Mouse (Mus musculus) liver, embryonic 13.5 days (tissue): ENCODE measurements around the gene Hax1. TPM values are rescaled to one million over a fixed set of nuclear protein-coding genes. Genes with fewer than 3 reads are reported as not detected.
A peak's percentile ranks its signal among the peaks of the same experiment; 100 is the strongest.

Source experiments
- ATAC-seq: fragments of 200-750 bp; cut with Nextera tagmentation; 2 replicates; pipeline ENCODE4 v1.8.0; 2017; ENCODE audit warnings: low read depth, mild to moderate bottlenecking, moderate number of reproducible peaks, moderate library complexity
- DNase-seq: peaks from one replicate; pipeline ENCODE4 v3.0.0; 2022
- H3K27ac ChIP-seq: fragments of 300-500 bp; sonication (generic); 2 replicates; pipeline ENCODE4 v1.5.1; 2015; ENCODE audit warnings: moderate library complexity, mild to moderate bottlenecking, inconsistent platforms
- H3K27me3 ChIP-seq: fragments of 300-500 bp; sonication (generic); 2 replicates; pipeline ENCODE4 v1.6.1; 2015; ENCODE audit warnings: mild to moderate bottlenecking, inconsistent platforms
- H3K36me3 ChIP-seq: fragments of 300-500 bp; sonication (generic); 2 replicates; pipeline ENCODE4 v1.6.1; 2015; ENCODE audit warnings: mild to moderate bottlenecking, inconsistent platforms
- H3K4me1 ChIP-seq: fragments of 300-500 bp; sonication (generic); replicated peaks from 2 replicates; pipeline ENCODE4 v1.6.1; 2015; ENCODE audit warnings: inconsistent platforms
- H3K4me2 ChIP-seq: fragments of 300-500 bp; sonication (generic); 2 replicates; pipeline ENCODE4 v1.6.1; 2015; ENCODE audit warnings: inconsistent platforms, mild to moderate bottlenecking, moderate library complexity
- H3K4me3 ChIP-seq: fragments of 300-500 bp; sonication (generic); replicated peaks from 2 replicates; pipeline ENCODE4 v1.5.1; 2015; ENCODE audit warnings: mild to moderate bottlenecking, inconsistent platforms
- H3K9ac ChIP-seq: fragments of 300-500 bp; sonication (generic); 2 replicates; pipeline ENCODE4 v1.6.1; 2015; ENCODE audit warnings: mild to moderate bottlenecking, inconsistent platforms
- H3K9me3 ChIP-seq: fragments of 300-500 bp; sonication (generic); replicated peaks from 2 replicates; pipeline ENCODE4 v1.6.1; 2016; ENCODE audit warnings: inconsistent platforms
- WGBS: fragments of 180-500 bp; shearing (Covaris S2); methylation state at CpG from one replicate; pipeline ENCODE4 v1.1.7; 2015; ENCODE audit not compliant: insufficient replicate concordance; 5-methylcytosine and 5-hydroxymethylcytosine counted together
- polyA plus RNA-seq: library from polyadenylated mRNA; unstranded; fragments of >200 nt; fragmentation: Nextera tagmentation; extraction: Ambion mirVana; gene quantifications from 2 replicates; pipeline ENCODE4 v1.2.1, GENCODE M21; 2015

Hax1 gene
- polyA plus RNA-seq, 1 experiment from 2014 or later = 130 TPM

GRCm38 (mm10) chr3:89987211-89987610, 11.4 kb downstream of the Hax1 start:
- Histone ChIP-seq H3K9me3 (no peaks in the 10 kb centered on the region), H3K27ac (no peak overlapping the region), H3K36me3 (no peaks in the 10 kb centered on the region), H3K4me2 (no peak overlapping the region), H3K4me1 (no peaks in the 10 kb centered on the region), H3K4me3 (no peak overlapping the region), H3K27me3 (no peaks in the 10 kb centered on the region), H3K9ac (no peak overlapping the region)
- DNase-seq (no peak), ATAC-seq (no peak)
- 50% methylated on average over 3 of the region's 3 CpGs for WGBS

GRCm38 (mm10) chr3:89982426-89982825, 16.2 kb downstream of the Hax1 start:
- H3K4me2 ChIP-seq = no peak overlapping the region
- H3K9me3 ChIP-seq = no peaks in the 10 kb centered on the region
- DNase-seq (no peak), ATAC-seq (no peak)
- H3K27me3 ChIP-seq = no peaks in the 10 kb centered on the region
- H3K36me3 ChIP-seq = no peaks in the 10 kb centered on the region
- H3K27ac ChIP-seq = no peak overlapping the region
- WGBS = 66% methylated on average over 5 of the region's 5 CpGs
- H3K4me1 ChIP-seq = no peaks in the 10 kb centered on the region
- no peak overlapping the region for H3K9ac ChIP-seq
- H3K4me3 ChIP-seq = no peak overlapping the region

GRCm38 (mm10) chr3:89976859-89977258, 21.7 kb downstream of the Hax1 start:
- no peak overlapping the region for H3K9ac ChIP-seq
- H3K27ac ChIP-seq = no peak overlapping the region
- H3K4me3 ChIP-seq = no peak overlapping the region
- no peak for DNase-seq
- no peaks in the 10 kb centered on the region for H3K27me3 ChIP-seq
- no peak overlapping the region for H3K4me2 ChIP-seq
- H3K36me3 ChIP-seq = no peaks in the 10 kb centered on the region
- no peaks in the 10 kb centered on the region for H3K4me1 ChIP-seq
- no peak for ATAC-seq
- no peaks in the 10 kb centered on the region for H3K9me3 ChIP-seq

- 33% methylated on average over 7 of the region's 7 CpGs for WGBS
These were observed 30.1 kb downstream of the Hax1 start for GRCm38 (mm10) chr3:89968509-89968908.

GRCm38 (mm10) chr3:89966946-89967345, 31.6 kb downstream of the Hax1 start:
- DNase-seq (no peak), ATAC-seq (no peak)
- Histone ChIP-seq H3K27ac (no peak overlapping the region), H3K36me3 (no peaks in the 10 kb centered on the region), H3K4me1 (peaks cover 25% of the 10 kb centered on the region), H3K9ac (no peak overlapping the region), H3K27me3 (peaks cover 31% of the 10 kb centered on the region), H3K4me2 (no peak overlapping the region), H3K9me3 (no peaks in the 10 kb centered on the region), H3K4me3 (no peak overlapping the region)
- WGBS = 55% methylated on average over 4 of the region's 4 CpGs

More at GRCm38 (mm10) chr3:89968509-89968908, 30.1 kb downstream of the Hax1 start:
- Histone ChIP-seq H3K4me2 (no peak overlapping the region), H3K27me3 (peaks cover 15% of the 10 kb centered on the region), H3K4me1 (peaks cover 11% of the 10 kb centered on the region), H3K9ac (no peak overlapping the region), H3K27ac (no peak overlapping the region), H3K9me3 (no peaks in the 10 kb centered on the region), H3K4me3 (no peak overlapping the region), H3K36me3 (no peaks in the 10 kb centered on the region)
- no peak for ATAC-seq
- no peak for DNase-seq

GRCm38 (mm10) chr3:89965972-89966371, 32.6 kb downstream of the Hax1 start:
- H3K4me3 ChIP-seq = no peak overlapping the region
- no peaks in the 10 kb centered on the region for H3K36me3 ChIP-seq
- no peak overlapping the region for H3K9ac ChIP-seq
- peaks cover 35% of the 10 kb centered on the region for H3K4me1 ChIP-seq
- H3K4me2 ChIP-seq = no peak overlapping the region
- no peaks in the 10 kb centered on the region for H3K9me3 ChIP-seq
- H3K27ac ChIP-seq = no peak overlapping the region
- WGBS = 82% methylated on average over 5 of the region's 5 CpGs
- H3K27me3 ChIP-seq = peaks cover 41% of the 10 kb centered on the region
- ATAC-seq = no peak
- no peak for DNase-seq

GRCm38 (mm10) chr3:89965557-89965956, 33.0 kb downstream of the Hax1 start:
- Histone ChIP-seq H3K27ac (no peak overlapping the region), H3K9ac (no peak overlapping the region), H3K27me3 (peaks cover 45% of the 10 kb centered on the region), H3K4me1 (peaks cover 39% of the 10 kb centered on the region), H3K4me2 (no peak overlapping the region), H3K4me3 (no peak overlapping the region), H3K36me3 (no peaks in the 10 kb centered on the region), H3K9me3 (no peaks in the 10 kb centered on the region)
- ATAC-seq = no peak
- WGBS = 76% methylated on average over 8 of the region's 8 CpGs
- no peak for DNase-seq

GRCm38 (mm10) chr3:89963926-89964739, 34.4 kb downstream of the Hax1 start:
- DNase-seq (no peak), ATAC-seq (no peak)
- Histone ChIP-seq H3K27me3 (peaks cover 59% of the 10 kb centered on the region), H3K4me3 (peak overlapping the region; percentile 67), H3K36me3 (no peaks in the 10 kb centered on the region), H3K9ac (peak overlapping the region; percentile 64), H3K4me1 (peaks cover 48% of the 10 kb centered on the region), H3K9me3 (no peaks in the 10 kb centered on the region), H3K4me2 (peak overlapping the region; percentile 76), H3K27ac (peak overlapping the region; percentile 29; the same call in 1 of the 2 replicates)
- WGBS = 26% methylated on average over 22 of the region's 22 CpGs

GRCm38 (mm10) chr3:89963221-89963763, 35.3 kb downstream of the Hax1 start, which contains the start of gene Atp8b2:
TSS of gene Atp8b2 (minus strand) at chr3:89963508.
- Histone ChIP-seq H3K4me1 (peaks cover 48% of the 10 kb centered on the region), H3K27ac (peak within 1 kb of the TSS; percentile 70)
- ATAC-seq = no peak

GRCm38 (mm10) chr3:89962751-89963220, 35.8 kb downstream of the Hax1 start:
- Histone ChIP-seq H3K27ac (peak overlapping the region; percentile 70), H3K9ac (peak overlapping the region; percentile 64), H3K4me2 (peak overlapping the region; percentile 76), H3K9me3 (no peaks in the 10 kb centered on the region), H3K27me3 (peaks cover 62% of the 10 kb centered on the region), H3K4me3 (peak overlapping the region; percentile 67), H3K4me1 (peaks cover 48% of the 10 kb centered on the region), H3K36me3 (no peaks in the 10 kb centered on the region)
- WGBS = 1% methylated on average over 30 of the region's 30 CpGs
- DNase-seq (no peak), ATAC-seq (no peak)

More at GRCm38 (mm10) chr3:89963221-89963763, 35.3 kb downstream of the Hax1 start, which contains the start of gene Atp8b2:
- under 1% methylated on average over 35 of the region's 35 CpGs for WGBS
- Histone ChIP-seq H3K4me2 (peak within 1 kb of the TSS; percentile 76), H3K36me3 (no peaks in the 10 kb centered on the region), H3K9me3 (no peaks in the 10 kb centered on the region), H3K27me3 (peaks cover 64% of the 10 kb centered on the region), H3K4me3 (peak within 1 kb of the TSS; percentile 67), H3K9ac (peak within 1 kb of the TSS; percentile 64)
- DNase-seq = no peak

GRCm38 (mm10) chr3:89962059-89962750, 36.4 kb downstream of the Hax1 start:
- Histone ChIP-seq H3K27ac (peak overlapping the region; percentile 70), H3K9me3 (no peaks in the 10 kb centered on the region), H3K4me3 (peak overlapping the region; percentile 67), H3K36me3 (no peaks in the 10 kb centered on the region), H3K4me1 (peaks cover 48% of the 10 kb centered on the region), H3K4me2 (peak overlapping the region; percentile 76), H3K27me3 (peaks cover 59% of the 10 kb centered on the region), H3K9ac (peak overlapping the region; percentile 64)
- 3% methylated on average over 14 of the region's 14 CpGs for WGBS
- DNase-seq (no peak), ATAC-seq (no peak)
